Mouse (Mus musculus) C2C12 (cell line): ENCODE measurements at regions not wholly inside any gene's neighbourhood (a gene's known extent, or its start where the extent isn't known, plus 50 kb on each side); places are given as distances from the start of the nearest gene placed in this dataset.

ENCODE experiments used
- H3K27me3 ChIP-seq: one replicate; pipeline ENCODE4 v1.6.1; 2011; ENCODE audit not compliant: control insufficient read depth, insufficient read depth, insufficient read length
- H3K36me3 ChIP-seq: one replicate; pipeline ENCODE4 v1.6.1; 2011; ENCODE audit not compliant: control insufficient read depth, insufficient read depth
- H3K4me3 ChIP-seq: one replicate; pipeline ENCODE4 v1.5.1; 2011; ENCODE audit warnings: mild to moderate bottlenecking, control low read depth; ENCODE audit not compliant: poor library complexity, insufficient read depth, severe bottlenecking
- H3K79me2 ChIP-seq: one replicate; pipeline ENCODE4 v1.6.1; 2011; ENCODE audit not compliant: control insufficient read depth, insufficient read depth
- H3K79me3 ChIP-seq: one replicate; pipeline ENCODE4 v1.6.1; 2011; ENCODE audit warnings: low read depth, control low read depth
- H3ac ChIP-seq: one replicate; pipeline ENCODE3; 2011; ENCODE audit warnings: low read depth; ENCODE audit not compliant: control insufficient read depth, insufficient read length
- CEBPB ChIP-seq: IDR thresholded peaks from one replicate; pipeline ENCODE4 v1.6.1; 2011; ENCODE audit warnings: low read depth, mild to moderate bottlenecking, control low read depth, moderate library complexity
- CTCF ChIP-seq: IDR thresholded peaks from one replicate; pipeline ENCODE4 v1.5.1; 2011; ENCODE audit not compliant: control insufficient read depth, insufficient read depth, insufficient read length
- FOSL1 ChIP-seq: IDR thresholded peaks from one replicate; pipeline ENCODE4 v1.8.0; 2011; ENCODE audit warnings: mild to moderate bottlenecking, low read length; ENCODE audit not compliant: poor library complexity, insufficient read depth, severe bottlenecking
- MAX ChIP-seq: IDR thresholded peaks from one replicate; pipeline ENCODE4 v1.6.1; 2011; ENCODE audit warnings: mild to moderate bottlenecking, control low read depth
- MYOD1 ChIP-seq: IDR thresholded peaks from one replicate; pipeline ENCODE4 v1.6.1; 2011; ENCODE audit warnings: low read depth; ENCODE audit not compliant: control insufficient read depth, insufficient read length
- MYOG ChIP-seq: IDR thresholded peaks from one replicate; pipeline ENCODE4 v1.6.1; 2011; ENCODE audit not compliant: control insufficient read depth, insufficient read length; ENCODE audit errors: extremely low read depth
- USF1 ChIP-seq: IDR thresholded peaks from one replicate; pipeline ENCODE4 v1.6.1; 2011; ENCODE audit warnings: low read depth, mild to moderate bottlenecking, control low read depth, moderate library complexity

DNA sequence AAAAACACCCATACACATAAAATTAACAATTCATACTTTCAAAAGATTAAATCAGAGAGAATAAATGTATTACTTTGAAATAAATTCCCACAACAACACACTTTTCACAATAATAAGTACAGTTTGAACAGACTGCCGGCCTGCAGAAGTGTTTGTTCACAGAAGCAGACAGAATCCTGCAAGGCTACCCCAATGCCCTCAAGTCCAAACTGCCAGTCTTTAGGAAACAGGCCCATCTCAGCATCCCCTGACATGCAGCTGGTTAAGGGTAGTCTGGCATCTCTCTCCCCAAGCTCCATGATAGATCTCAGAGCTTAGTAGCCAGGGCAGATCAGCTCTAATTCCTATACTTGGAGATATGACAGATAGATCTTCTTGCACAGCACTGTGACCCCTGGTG, 178.5 kb upstream of the Rreb1 start:
- Histone ChIP-seq H3K36me3 (no peaks in the 10 kb centered on the region), H3K79me2 (no peaks in the 10 kb centered on the region), H3K27me3 (no peaks in the 10 kb centered on the region), H3K79me3 (no peaks in the 10 kb centered on the region), H3ac (no peak overlapping the region), H3K4me3 (no peak overlapping the region)
- no peak for TF ChIP-seq CTCF

- Histone ChIP-seq H3K36me3 (no peaks in the 10 kb centered on the region), H3K79me3 (no peaks in the 10 kb centered on the region), H3K79me2 (no peaks in the 10 kb centered on the region), H3K4me3 (no peak overlapping the region), H3ac (no peak overlapping the region), H3K27me3 (no peaks in the 10 kb centered on the region)
- no peak for TF ChIP-seq FOSL1
- TF ChIP-seq CTCF: no peak
- TF ChIP-seq MYOD1: no peak
- no peak for TF ChIP-seq MYOG
- TF ChIP-seq USF1: no peak
- TF ChIP-seq MAX: no peak
- no peak for TF ChIP-seq CEBPB
Measured at GRCm38 (mm10) chr13:37600172-37600571, 178.0 kb upstream of the Rreb1 start.

DNA sequence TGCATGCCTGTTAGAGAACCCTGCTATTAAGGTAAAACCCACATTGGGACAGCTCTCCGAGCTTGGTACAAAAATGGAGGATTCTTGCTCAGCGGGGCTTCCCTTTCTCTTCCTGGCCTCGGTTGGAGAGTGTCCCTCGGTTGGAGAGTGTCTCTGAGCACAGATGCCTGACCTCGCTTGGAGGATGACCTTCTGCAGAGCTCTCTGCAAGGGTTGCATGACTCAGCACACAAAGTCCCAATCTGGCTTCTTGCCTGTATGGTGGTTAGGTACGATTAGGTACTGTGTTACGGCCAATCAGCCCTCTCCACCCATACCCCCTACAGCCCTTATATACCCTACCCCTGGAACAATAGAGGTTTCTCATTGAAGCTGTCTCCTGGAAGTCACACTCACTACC, 177.1 kb upstream of the Rreb1 start:
- H3K27me3 ChIP-seq: no peaks in the 10 kb centered on the region
- H3K79me3 ChIP-seq: no peaks in the 10 kb centered on the region
- no peak for TF ChIP-seq CEBPB
- TF ChIP-seq FOSL1: no peak
- no peak for TF ChIP-seq USF1
- TF ChIP-seq CTCF: no peak
- no peak for TF ChIP-seq MYOG
- TF ChIP-seq MYOD1: no peak
- TF ChIP-seq MAX: no peak
- no peak overlapping the region for H3ac ChIP-seq
- H3K79me2 ChIP-seq: no peaks in the 10 kb centered on the region
- no peaks in the 10 kb centered on the region for H3K36me3 ChIP-seq
- no peak overlapping the region for H3K4me3 ChIP-seq

DNA sequence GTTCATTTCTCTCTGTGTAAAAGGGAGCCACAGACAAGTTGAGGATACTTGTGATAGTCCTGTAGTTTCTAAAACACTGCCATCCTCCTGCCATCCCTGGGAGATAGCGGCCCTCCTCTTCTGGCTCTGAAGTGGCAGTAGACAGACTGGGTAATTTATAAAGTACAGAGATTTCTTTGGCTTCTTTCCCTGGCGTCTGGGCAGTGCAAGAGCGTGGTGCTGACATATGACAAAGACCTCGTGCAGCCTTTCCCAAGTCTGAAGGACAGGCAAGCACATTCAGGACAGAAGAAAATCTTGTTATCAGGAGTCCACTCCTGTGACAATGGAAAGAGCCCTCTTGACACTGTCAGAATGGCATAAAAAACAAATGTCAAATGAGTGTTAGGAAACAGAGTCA, 175.9 kb upstream of the Rreb1 start:
- Histone ChIP-seq H3K36me3 (no peaks in the 10 kb centered on the region), H3K4me3 (no peak overlapping the region), H3K79me3 (no peaks in the 10 kb centered on the region), H3K27me3 (no peaks in the 10 kb centered on the region), H3K79me2 (no peaks in the 10 kb centered on the region), H3ac (no peak overlapping the region)
- no peak for TF ChIP-seq CTCF
- no peak for TF ChIP-seq MYOG
- no peak for TF ChIP-seq FOSL1
- no peak for TF ChIP-seq MYOD1
- no peak for TF ChIP-seq USF1
- TF ChIP-seq MAX: no peak
- TF ChIP-seq CEBPB: no peak

DNA sequence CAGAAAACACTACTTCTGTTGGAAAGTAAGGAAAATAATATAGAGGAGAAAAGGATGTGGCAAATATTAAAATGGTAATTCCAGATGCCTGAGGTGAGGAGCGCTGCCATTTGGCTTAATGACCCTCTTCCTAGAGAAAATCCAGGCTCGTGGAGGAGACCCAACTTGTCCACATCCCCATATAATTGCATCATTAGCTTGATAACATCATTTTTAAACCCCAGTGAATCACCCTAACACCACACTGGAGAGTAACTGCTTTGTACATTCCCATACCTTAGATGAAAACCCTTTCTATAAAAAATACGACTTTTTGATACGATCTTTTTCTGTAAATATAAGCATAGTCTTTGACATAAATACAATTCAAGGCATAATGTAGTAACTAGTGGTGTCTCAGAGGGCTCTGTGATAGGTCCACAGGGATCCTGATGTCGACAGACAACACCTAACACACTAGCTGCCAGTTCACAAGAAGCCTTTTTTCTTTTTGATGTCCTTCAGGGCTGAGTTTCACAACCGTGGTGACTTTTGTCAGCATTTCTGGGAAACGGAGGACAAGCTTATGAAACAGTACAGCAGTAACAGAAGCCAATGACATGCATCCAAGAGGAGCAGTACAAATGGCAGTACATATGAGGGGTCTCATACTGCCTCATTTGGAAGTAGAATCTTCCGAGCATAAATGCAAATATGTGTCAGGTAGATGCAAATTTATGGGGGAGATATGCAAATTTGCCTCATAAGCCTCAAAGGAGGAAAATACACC, 174.8 kb upstream of the Rreb1 start:
- H3K4me3 ChIP-seq: no peak overlapping the region

GRCm38 (mm10) chr13:37606250-37606649, 171.9 kb upstream of the Rreb1 start:
- no peaks in the 10 kb centered on the region for H3K79me3 ChIP-seq
- no peaks in the 10 kb centered on the region for H3K79me2 ChIP-seq
- no peak overlapping the region for H3ac ChIP-seq
- no peak overlapping the region for H3K4me3 ChIP-seq
- no peaks in the 10 kb centered on the region for H3K27me3 ChIP-seq
- no peaks in the 10 kb centered on the region for H3K36me3 ChIP-seq
- TF ChIP-seq MYOD1 (no peak), USF1 (no peak), MYOG (no peak), CTCF (no peak), FOSL1 (no peak), CEBPB (no peak), MAX (no peak)

More for the DNA sequence above, 174.8 kb upstream of the Rreb1 start:
- no peaks in the 10 kb centered on the region for H3K79me2 ChIP-seq
- H3ac ChIP-seq: no peak overlapping the region
- no peaks in the 10 kb centered on the region for H3K27me3 ChIP-seq
- no peaks in the 10 kb centered on the region for H3K36me3 ChIP-seq
- no peak for TF ChIP-seq FOSL1
- TF ChIP-seq USF1: no peak
- TF ChIP-seq CTCF: no peak
- no peak for TF ChIP-seq MYOG
- TF ChIP-seq MAX: no peak
- no peak for TF ChIP-seq CEBPB
- TF ChIP-seq MYOD1: no peak
- H3K79me3 ChIP-seq: no peaks in the 10 kb centered on the region
